Mouse (Mus musculus): ENCODE results near the gene Rtl5. TPM values are rescaled to one million over a fixed set of nuclear protein-coding genes. Genes with fewer than 3 reads are reported as not detected.
A peak's percentile ranks its signal among the peaks of the same experiment; 100 is the strongest.

Gene Rtl5
- polyA plus RNA-seq, 1 experiment from 2014 or later: 0.43 TPM

DNA sequence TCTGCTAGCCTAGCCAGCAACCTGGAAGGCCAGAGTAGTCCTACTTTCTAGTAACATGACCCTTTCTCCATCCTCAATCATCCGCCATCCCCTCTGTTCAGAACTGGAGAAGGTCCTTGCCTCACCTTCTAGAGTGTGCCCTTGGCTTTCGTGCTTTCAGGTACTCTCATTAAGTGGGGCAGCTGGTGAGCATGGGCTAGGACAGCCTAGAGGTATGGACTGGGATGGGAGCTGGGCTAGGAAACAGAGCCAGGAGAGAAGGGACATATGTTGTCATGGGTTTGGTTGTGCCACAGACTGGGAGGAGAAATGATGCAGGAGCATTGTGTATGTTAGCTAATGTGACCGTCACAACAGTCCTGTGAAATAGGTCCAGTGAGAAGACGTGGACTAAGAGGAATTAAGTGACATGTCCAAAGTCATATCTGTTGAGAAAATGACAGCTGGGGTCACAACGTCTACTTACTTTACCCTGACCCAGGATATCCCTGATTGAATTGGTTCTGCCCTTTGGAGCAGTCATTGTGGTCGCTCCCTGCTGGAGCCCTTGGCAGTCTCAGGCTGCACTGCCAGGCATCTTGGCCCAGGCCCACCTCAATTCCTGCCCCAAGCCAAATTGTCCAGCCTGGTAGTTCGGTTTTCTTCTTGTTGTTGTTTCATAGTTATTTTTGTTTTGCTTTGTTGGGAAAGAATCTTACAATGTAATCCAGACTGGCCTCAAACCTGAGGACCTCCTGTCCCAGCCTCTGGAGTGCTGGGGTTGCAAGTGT lies 51.4 kb downstream of the Rtl5 start:
- Histone ChIP-seq H3K9me3 (ENCODE audit: control insufficient read depth) (no peaks in the 10 kb centered on the region), H3K36me3 (ENCODE audit: control insufficient read depth, insufficient read depth) (no peaks in the 10 kb centered on the region), H3K4me3 (ENCODE audit: low read depth, low read length) (no peak overlapping the region), H3K4me1 (replicated peaks; ENCODE audit: control insufficient read depth, insufficient read depth, low read length) (no peaks in the 10 kb centered on the region), H3K27ac (ENCODE audit: low read depth, low read length) (no peak overlapping the region), H3K4me2 (replicated peaks; ENCODE audit: low read depth) (no peak overlapping the region), H3K9ac (ENCODE audit: low read depth, low read length) (no peak overlapping the region), H3K27me3 (replicated peaks; ENCODE audit: control insufficient read depth, insufficient read depth, low read length) (no peaks in the 10 kb centered on the region)
- ATAC-seq: no peak
- 81% methylated on average over 7 of the region's 7 CpGs for WGBS
- no peak for TF ChIP-seq CTCF (IDR thresholded peaks at IDR 0.05; ENCODE audit: low read depth)

DNA sequence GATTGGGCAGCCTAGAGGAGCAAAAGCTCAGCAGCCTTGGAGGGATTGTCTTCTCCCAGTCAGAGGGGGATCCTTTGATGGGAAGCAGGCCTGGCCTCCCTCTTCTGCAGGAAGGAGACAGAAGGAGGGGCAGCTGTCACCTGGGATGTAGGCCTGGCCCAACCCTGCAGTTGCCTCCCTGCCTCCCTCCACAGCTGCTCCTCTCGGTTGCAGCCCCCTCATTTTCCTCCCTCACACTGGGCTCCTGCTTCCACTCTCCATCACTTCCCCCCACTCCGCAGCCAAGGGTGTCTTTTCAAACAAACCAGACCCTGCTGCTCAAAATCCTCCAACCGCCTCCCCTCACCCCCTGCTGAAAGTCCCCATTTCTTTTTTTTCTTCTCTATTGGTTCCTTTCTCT lies 52.2 kb downstream of the Rtl5 start:
- WGBS: 56% methylated on average over 3 of the region's 3 CpGs
- Histone ChIP-seq H3K4me2 (replicated peaks; ENCODE audit: low read depth) (0 out of 2 replicates have a peak overlapping the region, but pooled peaks have one; percentile 9), H3K4me1 (replicated peaks; ENCODE audit: control insufficient read depth, insufficient read depth, low read length) (no peaks in the 10 kb centered on the region), H3K27me3 (replicated peaks; ENCODE audit: control insufficient read depth, insufficient read depth, low read length) (no peaks in the 10 kb centered on the region), H3K9ac (ENCODE audit: low read depth, low read length) (no peak overlapping the region), H3K9me3 (ENCODE audit: control insufficient read depth) (no peaks in the 10 kb centered on the region), H3K36me3 (ENCODE audit: control insufficient read depth, insufficient read depth) (no peaks in the 10 kb centered on the region), H3K27ac (ENCODE audit: low read depth, low read length) (no peak overlapping the region), H3K4me3 (ENCODE audit: low read depth, low read length) (no peak overlapping the region)
- ATAC-seq: no peak
- TF ChIP-seq CTCF (IDR thresholded peaks at IDR 0.05; ENCODE audit: low read depth): no peak

DNA sequence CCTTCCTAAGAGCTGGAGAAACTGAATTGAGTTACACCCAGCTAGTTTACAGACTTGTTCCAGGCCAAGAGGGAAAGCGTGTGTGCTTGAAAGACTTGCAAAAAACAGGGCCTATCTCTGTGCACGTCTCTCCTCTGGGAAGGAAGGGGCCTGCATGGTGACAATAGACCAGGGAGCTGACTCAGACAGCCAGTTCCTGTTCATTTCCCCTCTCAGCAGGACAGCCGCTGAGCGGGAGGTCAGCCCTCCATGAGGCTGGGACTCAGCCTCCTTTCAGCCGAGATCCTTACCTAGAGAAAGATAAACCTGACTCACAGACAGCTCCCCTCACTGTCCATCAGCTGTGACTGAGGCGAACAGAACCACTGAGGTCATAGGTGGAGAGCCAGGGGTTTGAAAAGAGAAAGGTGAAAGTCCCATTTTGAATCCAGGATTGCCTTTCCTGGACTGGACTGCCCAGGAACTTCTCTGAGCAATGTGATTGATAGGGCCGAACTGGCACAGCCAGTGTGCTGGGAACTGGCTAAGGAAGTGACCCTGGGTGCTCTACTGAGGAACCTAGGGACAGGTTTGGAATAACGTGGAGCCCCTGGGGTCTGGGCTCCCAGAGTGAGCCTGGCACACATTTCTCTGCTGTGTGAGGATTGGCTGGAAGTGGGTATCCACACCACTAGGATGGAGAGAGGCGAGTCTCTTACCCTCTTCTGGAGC lies 53.7 kb downstream of the Rtl5 start:
- no peaks in the 10 kb centered on the region for H3K36me3 ChIP-seq (ENCODE audit: control insufficient read depth, insufficient read depth)
- H3K9ac ChIP-seq (ENCODE audit: low read depth, low read length): no peak overlapping the region
- no peaks in the 10 kb centered on the region for H3K4me1 ChIP-seq (replicated peaks; ENCODE audit: control insufficient read depth, insufficient read depth, low read length)
- no peak for TF ChIP-seq CTCF (IDR thresholded peaks at IDR 0.05; ENCODE audit: low read depth)
- WGBS: 55% methylated on average over 9 of the region's 9 CpGs
- H3K27me3 ChIP-seq (replicated peaks; ENCODE audit: control insufficient read depth, insufficient read depth, low read length): no peaks in the 10 kb centered on the region
- H3K9me3 ChIP-seq (ENCODE audit: control insufficient read depth): no peaks in the 10 kb centered on the region
- H3K4me2 ChIP-seq (replicated peaks; ENCODE audit: low read depth): no peak overlapping the region
- H3K27ac ChIP-seq (ENCODE audit: low read depth, low read length): no peak overlapping the region
- no peak for ATAC-seq
- no peak overlapping the region for H3K4me3 ChIP-seq (ENCODE audit: low read depth, low read length)

Other genes starting within 250 kb of the Rtl5 start
- 1.3 TPM in 2 replicates for gene Nhsl2, start 221.9 kb downstream of the Rtl5 start, polyA plus RNA-seq (2015; fragmentation: Nextera tagmentation; extraction: Ambion mirVana)
- gene Pin4, start 48.1 kb upstream of the Rtl5 start, polyA plus RNA-seq (2015; fragmentation: Nextera tagmentation; extraction: Ambion mirVana): 59.7 and 61.0 TPM in 2 replicates
- 1.6 and 1.7 TPM in 2 replicates for gene Ercc6l, start 85.8 kb upstream of the Rtl5 start, polyA plus RNA-seq (2015; fragmentation: Nextera tagmentation; extraction: Ambion mirVana)
- gene Rps4x, start 118.1 kb upstream of the Rtl5 start, polyA plus RNA-seq (2015; fragmentation: Nextera tagmentation; extraction: Ambion mirVana): 448 and 474 TPM in 2 replicates
- gene Cited1, start 180.9 kb upstream of the Rtl5 start, polyA plus RNA-seq (2015; fragmentation: Nextera tagmentation; extraction: Ambion mirVana): 0.67 and 0.68 TPM in 2 replicates

Data from intestine, postnatal 0 days (tissue).